Comparison of ENCODE assay signal across 22 mouse cellular contexts in the genomic region with DNA sequence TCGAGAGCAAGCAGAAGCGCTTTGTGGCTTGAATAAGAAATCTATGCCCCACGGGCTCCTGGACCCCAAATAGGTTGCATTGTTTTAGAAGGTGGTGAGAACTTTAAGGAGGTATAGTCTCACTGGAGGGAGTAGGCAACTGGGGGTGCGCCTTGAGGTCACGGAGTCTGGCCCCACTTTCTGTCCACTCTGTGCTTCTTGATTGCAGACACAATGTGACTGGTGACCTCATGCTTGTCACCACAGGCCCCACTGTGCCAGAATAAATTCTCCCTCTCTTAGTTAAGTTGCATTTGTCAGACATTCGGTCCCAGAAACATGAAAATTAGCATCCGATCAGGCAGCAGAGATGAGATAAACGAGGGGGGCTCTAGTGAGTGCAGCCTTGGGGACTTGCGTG.
DNase-seq lines count a peak whose midpoint lies in the region; ATAC-seq and TF ChIP-seq lines count a peak whose summit lies in the region.
"Had no signal": no experiment of that assay in that cellular context is flagged by ENCODE, and none has a peak within 500 bp of the region (broad histone marks: within the 10 kb centered on the region; RNA-seq: fewer than 3 reads in every experiment).

No protein-coding gene starts in this region.

- WGBS in forebrain, embryonic 12.5 days = 65% methylated on average over 9 of the region's 9 CpGs
- WGBS in forebrain, embryonic 16.5 days = 63% methylated on average over 9 of the region's 9 CpGs
- WGBS in heart, embryonic 14.5 days = 51% methylated on average over 9 of the region's 9 CpGs
- 64% methylated on average over 9 of the region's 9 CpGs for WGBS in hindbrain, embryonic 13.5 days
- 62% methylated on average over 9 of the region's 9 CpGs for WGBS in hindbrain, postnatal 0 days
- WGBS in limb, embryonic 10.5 days = 28% methylated on average over 9 of the region's 9 CpGs

- peaks cover 6% of the 10 kb centered on the region; the same call in 1 of the 2 replicates for H3K36me3 ChIP-seq in forebrain, embryonic 12.5 days (replicated peaks)
- peaks cover 4% of the 10 kb centered on the region; the same call in 1 of the 2 replicates for H3K36me3 ChIP-seq in forebrain, embryonic 16.5 days (ENCODE audit: control insufficient read depth, insufficient read depth)
- H3K36me3 ChIP-seq in heart, embryonic 14.5 days (ENCODE audit: control insufficient read depth, insufficient read depth, low read length) = peaks cover 4% of the 10 kb centered on the region; the same call in 1 of the 2 replicates
- peaks cover 26% of the 10 kb centered on the region for H3K36me3 ChIP-seq in hindbrain, embryonic 13.5 days
- H3K36me3 ChIP-seq in hindbrain, postnatal 0 days (ENCODE audit: insufficient read depth, low read length) = peaks cover 8% of the 10 kb centered on the region; the same call in 1 of the 2 replicates
- peaks cover 12% of the 10 kb centered on the region for H3K36me3 ChIP-seq in limb, embryonic 10.5 days

- 0 out of 2 replicates have a peak overlapping the region, but pooled peaks have one; percentile 25 for H3K27ac ChIP-seq in forebrain, embryonic 12.5 days
- no peak overlapping the region for H3K27ac ChIP-seq in forebrain, embryonic 16.5 days (ENCODE audit: low read length)
- no peak overlapping the region for H3K27ac ChIP-seq in heart, embryonic 14.5 days (replicated peaks in 1 of 2; ENCODE audit: control insufficient read depth in 1 of 2, insufficient read depth in 1 of 2, low read depth in 2 of 2, low read length in 2 of 2)
- peak overlapping the region; percentile 78 for H3K27ac ChIP-seq in hindbrain, embryonic 13.5 days
- no peak overlapping the region for H3K27ac ChIP-seq in hindbrain, postnatal 0 days
- H3K27ac ChIP-seq in limb, embryonic 10.5 days = peak overlapping the region; percentile 50; the same call in 1 of the 2 replicates
- H3K27ac ChIP-seq: forebrain, embryonic 13.5 days; kidney, postnatal 0 days; left cerebral cortex, adult 2 months; limb, embryonic 15.5 days; liver, embryonic 14.5 days; stomach, postnatal 0 days had no signal

- ATAC-seq in forebrain, embryonic 12.5 days (ENCODE audit: low FRiP score) = no peak
- ATAC-seq in forebrain, embryonic 16.5 days = no peak
- no peak for ATAC-seq in heart, embryonic 14.5 days (ENCODE audit: insufficient number of reproducible peaks, insufficient read depth, low FRiP score, low read depth)
- ATAC-seq in hindbrain, embryonic 13.5 days (ENCODE audit: low FRiP score) = no peak
- no peak for ATAC-seq in hindbrain, postnatal 0 days
- ATAC-seq: forebrain, embryonic 13.5 days had no signal

- no peak for DNase-seq in heart, postnatal 14 days
- no peak for DNase-seq in hindbrain, postnatal 0 days (ENCODE audit: low spot score)
- DNase-seq in limb, embryonic 10.5 days (ENCODE audit: low spot score) = no peak
- DNase-seq in adrenal gland, postnatal 25 days = no peak
- DNase-seq: adrenal gland, postnatal 36 days; cerebellum, adult 11 months; cerebellum, adult 9-11 months; kidney, adult 2 months; right cerebral cortex, postnatal 14 days; thymus, adult 2 months; thymus, postnatal 4 days had no signal

- peaks cover 28% of the 10 kb centered on the region for H3K4me1 ChIP-seq in forebrain, embryonic 12.5 days
- peaks cover 3% of the 10 kb centered on the region; the same call in 1 of the 2 replicates for H3K4me1 ChIP-seq in forebrain, embryonic 16.5 days (replicated peaks; ENCODE audit: control insufficient read depth, insufficient read depth, low read length)
- peaks cover 27 to 35% of the 10 kb centered on the region in 2 experiments for H3K4me1 ChIP-seq in heart, embryonic 14.5 days (ENCODE audit: control insufficient read depth in 2 of 2, insufficient read depth in 2 of 2, low read length in 2 of 2)
- peaks cover 30% of the 10 kb centered on the region for H3K4me1 ChIP-seq in hindbrain, embryonic 13.5 days (replicated peaks)
- H3K4me1 ChIP-seq in hindbrain, postnatal 0 days (ENCODE audit: insufficient read depth, low read length) = no peaks in the 10 kb centered on the region; the same call in 1 of the 2 replicates
- H3K4me1 ChIP-seq in limb, embryonic 10.5 days = peaks cover 42% of the 10 kb centered on the region

- H3K4me3 ChIP-seq in forebrain, embryonic 12.5 days (replicated peaks) = no peak overlapping the region
- no peak overlapping the region for H3K4me3 ChIP-seq in forebrain, embryonic 16.5 days (replicated peaks; ENCODE audit: low read length)
- H3K4me3 ChIP-seq in heart, embryonic 14.5 days (ENCODE audit: control insufficient read depth in 1 of 2, insufficient read depth in 1 of 2, low read depth in 1 of 2, low read length in 2 of 2) = no peak overlapping the region
- no peak overlapping the region for H3K4me3 ChIP-seq in hindbrain, embryonic 13.5 days
- no peak overlapping the region for H3K4me3 ChIP-seq in hindbrain, postnatal 0 days (ENCODE audit: low read length)
- no peak overlapping the region for H3K4me3 ChIP-seq in limb, embryonic 10.5 days
- H3K4me3 ChIP-seq: forebrain, embryonic 13.5 days; left cerebral cortex, adult 2 months; limb, embryonic 15.5 days had no signal

- no peaks in the 10 kb centered on the region for H3K9me3 ChIP-seq in forebrain, embryonic 12.5 days
- no peaks in the 10 kb centered on the region for H3K9me3 ChIP-seq in forebrain, embryonic 16.5 days (ENCODE audit: control insufficient read depth, low read length)
- no peaks in the 10 kb centered on the region for H3K9me3 ChIP-seq in heart, embryonic 14.5 days (ENCODE audit: control insufficient read depth, low read length)
- no peaks in the 10 kb centered on the region for H3K9me3 ChIP-seq in hindbrain, embryonic 13.5 days
- H3K9me3 ChIP-seq in hindbrain, postnatal 0 days (ENCODE audit: low read length) = no peaks in the 10 kb centered on the region
- no peaks in the 10 kb centered on the region for H3K9me3 ChIP-seq in limb, embryonic 10.5 days (replicated peaks)
- H3K9me3 ChIP-seq: forebrain, embryonic 13.5 days; limb, embryonic 15.5 days had no signal

- H3K27me3 ChIP-seq in forebrain, embryonic 12.5 days = no peaks in the 10 kb centered on the region; the same call in 1 of the 2 replicates
- H3K27me3 ChIP-seq in forebrain, embryonic 16.5 days (replicated peaks; ENCODE audit: control insufficient read depth, insufficient read depth, low read length) = no peaks in the 10 kb centered on the region
- 0 out of 2 replicates have a peak, but pooled peaks cover 2% of the 10 kb centered on the region for H3K27me3 ChIP-seq in heart, embryonic 14.5 days (ENCODE audit: control insufficient read depth, insufficient read depth, low read length)
- 0 out of 2 replicates have a peak, but pooled peaks cover 3% of the 10 kb centered on the region for H3K27me3 ChIP-seq in hindbrain, embryonic 13.5 days
- no peaks in the 10 kb centered on the region for H3K27me3 ChIP-seq in hindbrain, postnatal 0 days (ENCODE audit: insufficient read depth, low read length)
- no peaks in the 10 kb centered on the region for H3K27me3 ChIP-seq in limb, embryonic 10.5 days (ENCODE audit: low read depth, poor library complexity, severe bottlenecking)
- H3K27me3 ChIP-seq: forebrain, embryonic 13.5 days; limb, embryonic 15.5 days had no signal

- H3K4me2 ChIP-seq in forebrain, embryonic 12.5 days = no peak overlapping the region
- no peak overlapping the region for H3K4me2 ChIP-seq in forebrain, embryonic 16.5 days (ENCODE audit: low read length)
- H3K4me2 ChIP-seq in heart, embryonic 14.5 days (ENCODE audit: low read length) = no peak overlapping the region
- no peak overlapping the region for H3K4me2 ChIP-seq in hindbrain, embryonic 13.5 days
- no peak overlapping the region for H3K4me2 ChIP-seq in hindbrain, postnatal 0 days (ENCODE audit: low read depth, low read length)
- H3K4me2 ChIP-seq: forebrain, embryonic 13.5 days; limb, embryonic 15.5 days; lung, embryonic 14.5 days had no signal

- intact Hi-C loops in heart, postnatal 14 days (cut with DNase I) = no loop called here

- TF ChIP-seq CTCF in hindbrain, postnatal 0 days (IDR thresholded peaks at IDR 0.05; ENCODE audit: low read depth) = no peak

- H3K9ac ChIP-seq in forebrain, embryonic 12.5 days = no peak overlapping the region
- no peak overlapping the region for H3K9ac ChIP-seq in forebrain, embryonic 16.5 days (replicated peaks; ENCODE audit: low read depth, low read length)
- 0 out of 2 replicates have a peak overlapping the region, but pooled peaks have one; percentile 8 for H3K9ac ChIP-seq in heart, embryonic 14.5 days (ENCODE audit: low read length)
- no peak overlapping the region for H3K9ac ChIP-seq in hindbrain, embryonic 13.5 days
- H3K9ac ChIP-seq in hindbrain, postnatal 0 days (replicated peaks; ENCODE audit: low read length) = no peak overlapping the region
- H3K9ac ChIP-seq: forebrain, embryonic 13.5 days; limb, embryonic 15.5 days; liver, embryonic 14.5 days; lung, embryonic 14.5 days had no signal

Comparison
In these comparisons a context has a peak if more than half of its experiments do, and no peak if none do; other contexts are left out.
1. H3K27ac ChIP-seq: peak in forebrain, embryonic 12.5 days (single experiment), hindbrain, embryonic 13.5 days (single experiment) and limb, embryonic 10.5 days (single experiment); none in forebrain, embryonic 16.5 days (single experiment), heart, embryonic 14.5 days (0 of 2) and hindbrain, postnatal 0 days (single experiment).